Mouse (Mus musculus): ENCODE results near the gene Adamts12. TPM values are rescaled to one million over a fixed set of nuclear protein-coding genes. Genes with fewer than 3 reads are reported as not detected.

Adamts12 gene
- polyA plus RNA-seq (2012; rRNA removed): 0.15 and 0.33 TPM in 2 replicates

- no peaks in the 10 kb centered on the region; the same call in 1 of the 2 replicates for H3K4me1 ChIP-seq (ENCODE audit: control insufficient read depth, insufficient read depth, low read length)
- no peak within 1 kb of the TSS for H3K27ac ChIP-seq (ENCODE audit: insufficient read depth, low read length)
- DNase-seq: peak; percentile 7 to 9
- no peak within 1 kb of the TSS for H3K4me3 ChIP-seq (replicated peaks; ENCODE audit: insufficient read depth, low read depth, low read length)
- WGBS: 2% methylated on average over 25 of the region's 25 CpGs
- TF ChIP-seq CTCF (IDR thresholded peaks at IDR 0.05; ENCODE audit: borderline replicate concordance, insufficient read depth, low read depth, low read length): no peak
- no peak for TF ChIP-seq POLR2A (IDR thresholded peaks at IDR 0.05; ENCODE audit: borderline replicate concordance, insufficient read depth, low read length)
- H3K27me3 ChIP-seq (ENCODE audit: control insufficient read depth, insufficient read depth, low read length): no peaks in the 10 kb centered on the region; the same call in 1 of the 2 replicates
These were observed at the start of gene Adamts12 for GRCm38 (mm10) chr15:11064558-11065411. Gene Adamts12 (plus strand): TSS chr15:11064790.

GRCm38 (mm10) chr15:11014931-11015330, 49.7 kb upstream of the Adamts12 start:
- Histone ChIP-seq H3K4me3 (replicated peaks; ENCODE audit: insufficient read depth, low read depth, low read length) (no peak overlapping the region), H3K4me1 (ENCODE audit: control insufficient read depth, insufficient read depth, low read length) (no peaks in the 10 kb centered on the region), H3K27me3 (ENCODE audit: control insufficient read depth, insufficient read depth, low read length) (no peaks in the 10 kb centered on the region), H3K27ac (ENCODE audit: insufficient read depth, low read length) (no peak overlapping the region)
- WGBS: 32% methylated on average over 2 of the region's 2 CpGs
- DNase-seq: no peak
- TF ChIP-seq POLR2A (IDR thresholded peaks at IDR 0.05; ENCODE audit: borderline replicate concordance, insufficient read depth, low read length) (no peak), CTCF (IDR thresholded peaks at IDR 0.05; ENCODE audit: borderline replicate concordance, insufficient read depth, low read depth, low read length) (no peak)

- Histone ChIP-seq H3K27me3 (ENCODE audit: control insufficient read depth, insufficient read depth, low read length) (no peaks in the 10 kb centered on the region), H3K27ac (ENCODE audit: insufficient read depth, low read length) (no peak overlapping the region), H3K4me1 (ENCODE audit: control insufficient read depth, insufficient read depth, low read length) (no peaks in the 10 kb centered on the region), H3K4me3 (replicated peaks; ENCODE audit: insufficient read depth, low read depth, low read length) (no peak overlapping the region)
- WGBS: 68% methylated on average over 4 of the region's 4 CpGs
- TF ChIP-seq POLR2A (IDR thresholded peaks at IDR 0.05; ENCODE audit: borderline replicate concordance, insufficient read depth, low read length) (no peak), CTCF (IDR thresholded peaks at IDR 0.05; ENCODE audit: borderline replicate concordance, insufficient read depth, low read depth, low read length) (no peak)
- no peak for DNase-seq
These were observed 37.6 kb upstream of the Adamts12 start for GRCm38 (mm10) chr15:11026801-11027561.

- no peaks in the 10 kb centered on the region for H3K27me3 ChIP-seq (ENCODE audit: control insufficient read depth, insufficient read depth, low read length)
- 65% methylated on average over 3 of the region's 3 CpGs for WGBS
- no peak for TF ChIP-seq POLR2A (IDR thresholded peaks at IDR 0.05; ENCODE audit: borderline replicate concordance, insufficient read depth, low read length)
- TF ChIP-seq CTCF (IDR thresholded peaks at IDR 0.05; ENCODE audit: borderline replicate concordance, insufficient read depth, low read depth, low read length): no peak
- DNase-seq: no peak
- H3K27ac ChIP-seq (ENCODE audit: insufficient read depth, low read length): no peak overlapping the region
- H3K4me1 ChIP-seq (ENCODE audit: control insufficient read depth, insufficient read depth, low read length): no peaks in the 10 kb centered on the region
- no peak overlapping the region for H3K4me3 ChIP-seq (replicated peaks; ENCODE audit: insufficient read depth, low read depth, low read length)
These were observed 34.4 kb upstream of the Adamts12 start for GRCm38 (mm10) chr15:11030188-11030587.

- no peak overlapping the region for H3K4me3 ChIP-seq (replicated peaks; ENCODE audit: insufficient read depth, low read depth, low read length)
- H3K4me1 ChIP-seq (ENCODE audit: control insufficient read depth, insufficient read depth, low read length): no peaks in the 10 kb centered on the region; the same call in 1 of the 2 replicates
- no peak overlapping the region for H3K27ac ChIP-seq (ENCODE audit: insufficient read depth, low read length)
- no peaks in the 10 kb centered on the region; the same call in 1 of the 2 replicates for H3K27me3 ChIP-seq (ENCODE audit: control insufficient read depth, insufficient read depth, low read length)
- 4% methylated on average over 34 of the region's 34 CpGs for whole genome bisulfite sequencing
- DNase-seq: no peak
- TF ChIP-seq POLR2A (IDR thresholded peaks at IDR 0.05; ENCODE audit: borderline replicate concordance, insufficient read depth, low read length) (no peak), CTCF (IDR thresholded peaks at IDR 0.05; ENCODE audit: borderline replicate concordance, insufficient read depth, low read depth, low read length) (no peak)
These were observed 28.6 kb upstream of the Adamts12 start for GRCm38 (mm10) chr15:11035947-11036474.

- no peak overlapping the region for H3K27ac ChIP-seq (ENCODE audit: insufficient read depth, low read length)
- DNase-seq: peak in 1 of 2 experiments; percentile 6
- WGBS: 2% methylated on average over 49 of the region's 49 CpGs
These were observed 27.8 kb upstream of the Adamts12 start for GRCm38 (mm10) chr15:11036535-11037375.

GRCm38 (mm10) chr15:11037376-11037695, 27.3 kb upstream of the Adamts12 start:
- WGBS: 2% methylated on average over 8 of the region's 8 CpGs
- TF ChIP-seq CTCF (IDR thresholded peaks at IDR 0.05; ENCODE audit: borderline replicate concordance, insufficient read depth, low read depth, low read length): no peak
- Histone ChIP-seq H3K4me3 (replicated peaks; ENCODE audit: insufficient read depth, low read depth, low read length) (no peak overlapping the region), H3K27ac (ENCODE audit: insufficient read depth, low read length) (no peak overlapping the region), H3K27me3 (ENCODE audit: control insufficient read depth, insufficient read depth, low read length) (no peaks in the 10 kb centered on the region; the same call in 1 of the 2 replicates), H3K4me1 (ENCODE audit: control insufficient read depth, insufficient read depth, low read length) (no peaks in the 10 kb centered on the region; the same call in 1 of the 2 replicates)
- DNase-seq: no peak

More at GRCm38 (mm10) chr15:11036535-11037375, 27.8 kb upstream of the Adamts12 start:
- Histone ChIP-seq H3K4me3 (replicated peaks; ENCODE audit: insufficient read depth, low read depth, low read length) (peak overlapping the region; percentile 16), H3K27me3 (ENCODE audit: control insufficient read depth, insufficient read depth, low read length) (no peaks in the 10 kb centered on the region; the same call in 1 of the 2 replicates), H3K4me1 (ENCODE audit: control insufficient read depth, insufficient read depth, low read length) (no peaks in the 10 kb centered on the region; the same call in 1 of the 2 replicates)
- TF ChIP-seq CTCF (IDR thresholded peaks at IDR 0.05; ENCODE audit: borderline replicate concordance, insufficient read depth, low read depth, low read length): no peak
- TF ChIP-seq POLR2A (IDR thresholded peaks at IDR 0.05; ENCODE audit: borderline replicate concordance, insufficient read depth, low read length): no peak

Data from cerebellum, adult 2 months (tissue).